Mouse (Mus musculus): Measurements from ENCODE around the gene Atp2b1. TPM values are rescaled to one million over a fixed set of nuclear protein-coding genes. Genes with fewer than 3 reads are reported as not detected.

The Atp2b1 gene
- total RNA-seq, 2 experiments from 2014 or later = 686 to 742 TPM

- Histone ChIP-seq H3K27ac (no peak overlapping the region), H3K4me3 (no peak overlapping the region)
- no peak for TF ChIP-seq CTCF (IDR thresholded peaks at IDR 0.05)
- DNase-seq (ENCODE audit: extremely low spot score in 1 of 2, low spot score in 2 of 2) = no peak
- intact Hi-C loops (cut with DNase I) = no loop called here
These were observed 22.8 kb upstream of the Atp2b1 start for GRCm38 (mm10) chr10:98891361-98891760.

GRCm38 (mm10) chr10:98897507-98897906 lies 16.7 kb upstream of the Atp2b1 start:
- no peak for TF ChIP-seq CTCF (IDR thresholded peaks at IDR 0.05)
- no peak overlapping the region for H3K27ac ChIP-seq
- no peak overlapping the region for H3K4me3 ChIP-seq
- intact Hi-C loops (cut with DNase I) = no loop called here
- DNase-seq (ENCODE audit: extremely low spot score in 1 of 2, low spot score in 2 of 2) = no peak

- H3K4me3 ChIP-seq = no peak overlapping the region
- no peak for TF ChIP-seq CTCF (IDR thresholded peaks at IDR 0.05)
- intact Hi-C loops (cut with DNase I) = no loop called here
- no peak for DNase-seq (ENCODE audit: extremely low spot score in 1 of 2, low spot score in 2 of 2)
- H3K27ac ChIP-seq = no peak overlapping the region
These were observed 16.1 kb upstream of the Atp2b1 start for GRCm38 (mm10) chr10:98897913-98898748.

GRCm38 (mm10) chr10:98901533-98901932 lies 12.7 kb upstream of the Atp2b1 start:
- H3K27ac ChIP-seq = no peak overlapping the region
- no peak overlapping the region for H3K4me3 ChIP-seq
- intact Hi-C loops (cut with DNase I) = no loop called here
- no peak for TF ChIP-seq CTCF (IDR thresholded peaks at IDR 0.05)
- DNase-seq (ENCODE audit: extremely low spot score in 1 of 2, low spot score in 2 of 2) = no peak

DNA sequence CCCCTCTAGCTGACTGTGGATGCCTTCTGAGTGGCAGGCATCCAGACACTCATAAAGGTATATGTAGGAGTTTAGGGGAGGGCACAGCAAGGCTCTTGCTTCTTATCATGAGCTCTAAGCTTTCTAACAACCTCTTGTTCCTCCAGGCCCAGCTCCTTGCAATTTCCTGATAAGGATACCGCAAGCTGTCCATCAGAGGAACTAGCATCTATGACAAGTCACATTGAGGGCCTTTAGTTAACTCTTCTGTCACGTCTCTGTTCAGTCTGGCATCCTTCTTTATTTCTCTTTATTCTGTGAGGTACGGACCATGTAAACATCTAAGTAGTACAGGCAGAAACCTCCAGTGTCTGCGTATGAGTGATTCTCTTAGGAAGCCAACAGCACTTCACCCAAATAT lies 8.2 kb upstream of the Atp2b1 start:
- Histone ChIP-seq H3K4me3 (no peak overlapping the region), H3K27ac (no peak overlapping the region)
- no peak for TF ChIP-seq CTCF (IDR thresholded peaks at IDR 0.05)
- intact Hi-C loops (cut with DNase I) = no loop called here
- no peak for DNase-seq (ENCODE audit: extremely low spot score in 1 of 2, low spot score in 2 of 2)

DNA sequence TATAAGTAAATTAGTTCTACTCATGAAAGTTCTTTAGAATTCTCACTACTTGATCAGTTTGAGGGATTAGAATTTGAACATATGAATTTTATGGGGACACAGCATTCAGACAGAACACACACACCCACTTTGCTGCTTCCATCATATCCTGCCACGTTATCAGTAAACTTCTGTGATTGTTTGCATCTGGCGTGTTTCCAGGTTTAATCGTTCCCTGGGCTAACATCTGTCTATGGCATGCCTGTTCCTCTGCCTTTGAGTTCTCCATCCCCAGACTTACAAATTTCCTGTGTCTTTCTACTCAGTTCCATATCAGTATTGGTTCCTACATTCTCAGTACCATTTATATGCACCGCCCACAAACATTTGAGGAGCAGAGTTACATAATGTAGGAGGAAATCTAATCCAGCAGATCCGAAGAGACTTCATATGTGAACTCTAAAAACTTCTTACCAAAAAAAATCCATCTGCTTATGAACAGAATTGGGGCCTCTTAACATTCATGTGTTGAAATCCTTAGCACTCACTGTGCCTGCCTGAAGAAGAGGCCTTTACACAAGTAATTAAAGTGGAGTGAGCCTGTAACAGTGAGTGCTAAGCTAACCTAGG lies 7.2 kb upstream of the Atp2b1 start:
- Histone ChIP-seq H3K4me3 (no peak overlapping the region), H3K27ac (peak overlapping the region; percentile 52)
- no peak for TF ChIP-seq CTCF (IDR thresholded peaks at IDR 0.05)
- DNase-seq (ENCODE audit: extremely low spot score in 1 of 2, low spot score in 2 of 2) = no peak
- intact Hi-C loops (cut with DNase I) = no loop called here

- intact Hi-C loops (cut with DNase I) = loop anchor here (5.0 kb wide), 4 partner anchors 136 to 1201 kb away; no protein-coding TSS in a partner anchor
- no peak; the same call in none of the 2 replicates for TF ChIP-seq CTCF (IDR thresholded peaks at IDR 0.05)
- no peak for DNase-seq (ENCODE audit: extremely low spot score in 1 of 2, low spot score in 2 of 2)
- peak overlapping the region; percentile 100 for H3K27ac ChIP-seq
- peak overlapping the region; percentile 100 for H3K4me3 ChIP-seq
These were observed 621 bp upstream of the Atp2b1 start for GRCm38 (mm10) chr10:98913610-98913960.

DNA sequence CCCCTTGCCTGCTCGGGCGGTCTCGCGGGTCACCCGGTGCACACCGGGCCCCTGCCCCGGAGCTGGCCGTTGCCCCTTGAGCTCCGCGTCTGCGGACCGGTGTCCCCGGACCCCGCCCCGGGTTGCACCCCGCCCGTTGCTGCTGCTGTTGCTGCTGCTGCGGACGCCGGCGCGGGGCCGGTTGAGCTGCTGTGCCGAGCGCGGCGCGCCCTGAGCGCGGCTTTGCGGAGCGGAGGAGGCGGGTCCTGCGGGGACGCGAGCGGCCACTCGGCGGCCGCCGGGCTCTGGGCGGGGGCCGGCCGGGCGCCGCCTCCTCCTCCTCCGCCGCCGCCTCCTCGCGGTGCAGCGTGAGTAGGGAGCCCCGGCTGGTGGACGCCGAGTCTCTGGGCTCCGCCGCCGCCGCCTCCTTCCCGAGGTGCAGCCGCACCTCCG lies 620 bp downstream of the Atp2b1 start:
- Histone ChIP-seq H3K4me3 (peak overlapping the region; percentile 100), H3K27ac (peak overlapping the region; percentile 100)
- DNase-seq (ENCODE audit: extremely low spot score in 1 of 2, low spot score in 2 of 2) = peak; percentile 81 to 84
- intact Hi-C loops (cut with DNase I) = loop anchor here (1.0 to 5.0 kb wide), 9 partner anchors 62 to 1203 kb away; no protein-coding TSS in a partner anchor
- TF ChIP-seq CTCF (IDR thresholded peaks at IDR 0.05) = peak; percentile 24; the same call in 1 of the 2 replicates

GRCm38 (mm10) chr10:98915398-98915931 lies 1.3 kb downstream of the Atp2b1 start:
- Histone ChIP-seq H3K27ac (peak overlapping the region; percentile 100), H3K4me3 (peak overlapping the region; percentile 100)
- intact Hi-C loops (cut with DNase I) = loop anchor here (2.0 to 5.0 kb wide), 4 partner anchors 62 to 307 kb away; no protein-coding TSS in a partner anchor
- DNase-seq (ENCODE audit: extremely low spot score in 1 of 2, low spot score in 2 of 2) = peak; percentile 52 to 57
- TF ChIP-seq CTCF (IDR thresholded peaks at IDR 0.05) = no peak

GRCm38 (mm10) chr10:98916011-98916780 lies 2.0 kb downstream of the Atp2b1 start:
- intact Hi-C loops (cut with DNase I) = loop anchor here (5.0 kb wide), 1 partner anchor 61 kb away; no protein-coding TSS in a partner anchor
- Histone ChIP-seq H3K4me3 (peak overlapping the region; percentile 100), H3K27ac (peak overlapping the region; percentile 100)
- TF ChIP-seq CTCF (IDR thresholded peaks at IDR 0.05) = no peak
- no peak for DNase-seq (ENCODE audit: extremely low spot score in 1 of 2, low spot score in 2 of 2)

DNA sequence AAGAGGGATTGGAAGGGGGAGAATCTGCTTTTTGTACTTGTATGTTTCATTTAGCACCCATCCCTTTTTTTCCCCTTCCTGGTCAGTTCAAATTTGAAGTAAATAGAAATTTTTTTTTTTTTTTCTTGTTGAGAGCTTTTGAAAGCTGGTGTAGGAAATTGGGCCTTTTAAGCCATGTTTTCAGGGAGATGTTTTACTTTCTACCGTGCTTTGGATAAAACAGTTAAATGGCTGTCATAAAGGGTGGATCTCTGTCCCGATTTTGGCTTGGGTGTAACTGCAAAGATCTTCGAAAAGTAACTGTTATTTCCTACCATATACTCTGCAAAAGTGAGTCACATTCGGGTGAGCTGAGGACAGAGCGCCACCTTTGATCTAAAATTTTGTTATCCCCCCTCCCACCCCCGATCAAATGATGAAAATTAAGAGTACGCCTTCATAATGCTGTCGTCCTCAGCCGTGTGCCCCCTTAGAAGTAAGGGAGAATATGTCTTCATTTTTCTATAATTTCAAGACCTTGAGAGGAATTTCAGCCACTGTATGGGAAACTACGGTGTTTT lies 2.7 kb downstream of the Atp2b1 start:
- peak overlapping the region; percentile 100 for H3K4me3 ChIP-seq

More for the DNA sequence above, 2.7 kb downstream of the Atp2b1 start:
- DNase-seq (ENCODE audit: extremely low spot score in 1 of 2, low spot score in 2 of 2) = no peak
- H3K27ac ChIP-seq = peak overlapping the region; percentile 100
- no peak for TF ChIP-seq CTCF (IDR thresholded peaks at IDR 0.05)
- intact Hi-C loops (cut with DNase I) = loop anchor here (5.0 kb wide), 1 partner anchor 60 kb away; no protein-coding TSS in a partner anchor
